Mouse (Mus musculus) hindbrain, embryonic 16.5 days (tissue): Measurements from ENCODE around the gene Best3. TPM values are rescaled to one million over a fixed set of nuclear protein-coding genes. Genes with fewer than 3 reads are reported as not detected.
A peak's percentile ranks its signal among the peaks of the same experiment; 100 is the strongest.
"Not testable (repeated sequence)": the region's sequence is repeated elsewhere in the genome, so short reads cannot be mapped to it uniquely, and the experiment has no call there.

Experiments used
- ATAC-seq: fragments of 200-750 bp; cut with Nextera tagmentation; 2 replicates; pipeline ENCODE4 v1.8.0; 2017; ENCODE audit warnings: moderate TSS enrichment, moderate library complexity
- H3K27ac ChIP-seq: fragments of 300-500 bp; sonication (generic); 2 replicates; pipeline ENCODE4 v1.5.1; 2014; ENCODE audit warnings: low read depth, mild to moderate bottlenecking, control low read depth, low read length, moderate library complexity
- H3K27me3 ChIP-seq: fragments of 300-500 bp; sonication (generic); replicated peaks from 2 replicates; pipeline ENCODE4 v1.6.1; 2014; ENCODE audit warnings: low read length; ENCODE audit not compliant: control insufficient read depth, insufficient read depth
- H3K36me3 ChIP-seq: fragments of 300-500 bp; sonication (generic); 2 replicates; pipeline ENCODE4 v1.6.1; 2014; ENCODE audit warnings: mild to moderate bottlenecking, low read length, moderate library complexity, mixed read lengths; ENCODE audit not compliant: control insufficient read depth, insufficient read depth
- H3K4me1 ChIP-seq: fragments of 300-500 bp; sonication (generic); 2 replicates; pipeline ENCODE4 v1.6.1; 2014; ENCODE audit warnings: low read depth, low read length; ENCODE audit not compliant: control insufficient read depth, insufficient read depth
- H3K4me2 ChIP-seq: fragments of 300-500 bp; sonication (generic); 2 replicates; pipeline ENCODE4 v1.6.1; 2014; ENCODE audit warnings: mild to moderate bottlenecking, low read length, control low read depth, moderate library complexity
- H3K4me3 ChIP-seq: fragments of 300-500 bp; sonication (generic); 2 replicates; pipeline ENCODE4 v1.5.1; 2014; ENCODE audit warnings: mild to moderate bottlenecking, low read length, control low read depth, moderate library complexity
- H3K9ac ChIP-seq: fragments of 300-500 bp; sonication (generic); 2 replicates; pipeline ENCODE4 v1.6.1; 2014; ENCODE audit warnings: low read depth, mild to moderate bottlenecking, control low read depth, low read length, moderate library complexity
- H3K9me3 ChIP-seq: fragments of 300-500 bp; sonication (generic); 2 replicates; pipeline ENCODE4 v1.6.1; 2014; ENCODE audit warnings: mild to moderate bottlenecking, low read length, moderate library complexity; ENCODE audit not compliant: control insufficient read depth
- WGBS: fragments of 180-500 bp; shearing (Covaris S2); extraction: QIAGEN DNeasy Blood & Tissue Kit; methylation state at CpG from one replicate; pipeline ENCODE4 v1.1.7; 2014; 5-methylcytosine and 5-hydroxymethylcytosine counted together
- polyA plus RNA-seq: library from polyadenylated mRNA; unstranded; fragments of >200 nt; fragmentation: Nextera tagmentation; extraction: Ambion mirVana; gene quantifications from 2 replicates; pipeline ENCODE4 v1.2.1, GENCODE M21; 2015

Gene Best3
- polyA plus RNA-seq, 1 experiment from 2014 or later, result 0.16 TPM

- Histone ChIP-seq H3K27ac (no peak overlapping the region), H3K4me2 (no peak overlapping the region), H3K36me3 (no peaks in the 10 kb centered on the region), H3K27me3 (no peaks in the 10 kb centered on the region), H3K4me3 (no peak overlapping the region), H3K9ac (no peak overlapping the region), H3K4me1 (no peaks in the 10 kb centered on the region), H3K9me3 (no peaks in the 10 kb centered on the region)
- 75% methylated on average over 6 of the region's 6 CpGs for WGBS
- no peak for ATAC-seq
Observed at GRCm38 (mm10) chr10:117040355-117040754, 54.2 kb downstream of the Best3 start.

DNA sequence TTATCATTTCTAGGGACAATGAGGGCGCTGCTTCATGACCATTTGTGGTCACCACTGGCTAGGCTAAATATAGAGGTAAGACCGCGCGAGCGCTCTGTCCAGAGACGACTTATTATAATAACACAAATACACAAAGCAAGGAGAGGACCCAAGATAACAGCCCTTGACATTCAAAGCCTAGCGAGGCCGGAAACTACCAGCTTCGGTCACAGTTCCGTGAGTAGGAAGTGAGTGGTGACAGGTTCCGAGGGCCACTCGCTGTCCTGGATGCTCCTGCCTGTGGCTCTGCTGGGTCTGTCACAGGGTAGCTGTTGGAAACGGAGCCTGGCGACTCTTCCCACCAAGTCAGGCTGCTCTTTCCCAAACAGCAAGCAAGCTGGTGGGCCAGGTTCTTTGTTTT lies 56.2 kb downstream of the Best3 start:
- whole genome bisulfite sequencing, result 87% methylated on average over 14 of the region's 14 CpGs
- H3K27ac ChIP-seq, result no peak overlapping the region
- H3K36me3 ChIP-seq, result no peaks in the 10 kb centered on the region
- H3K4me3 ChIP-seq, result no peak overlapping the region
- H3K9me3 ChIP-seq, result no peaks in the 10 kb centered on the region
- ATAC-seq, result no peak
- H3K9ac ChIP-seq, result no peak overlapping the region
- no peaks in the 10 kb centered on the region for H3K27me3 ChIP-seq
- H3K4me1 ChIP-seq, result no peaks in the 10 kb centered on the region; the same call in 1 of the 2 replicates
- H3K4me2 ChIP-seq, result no peak overlapping the region

DNA sequence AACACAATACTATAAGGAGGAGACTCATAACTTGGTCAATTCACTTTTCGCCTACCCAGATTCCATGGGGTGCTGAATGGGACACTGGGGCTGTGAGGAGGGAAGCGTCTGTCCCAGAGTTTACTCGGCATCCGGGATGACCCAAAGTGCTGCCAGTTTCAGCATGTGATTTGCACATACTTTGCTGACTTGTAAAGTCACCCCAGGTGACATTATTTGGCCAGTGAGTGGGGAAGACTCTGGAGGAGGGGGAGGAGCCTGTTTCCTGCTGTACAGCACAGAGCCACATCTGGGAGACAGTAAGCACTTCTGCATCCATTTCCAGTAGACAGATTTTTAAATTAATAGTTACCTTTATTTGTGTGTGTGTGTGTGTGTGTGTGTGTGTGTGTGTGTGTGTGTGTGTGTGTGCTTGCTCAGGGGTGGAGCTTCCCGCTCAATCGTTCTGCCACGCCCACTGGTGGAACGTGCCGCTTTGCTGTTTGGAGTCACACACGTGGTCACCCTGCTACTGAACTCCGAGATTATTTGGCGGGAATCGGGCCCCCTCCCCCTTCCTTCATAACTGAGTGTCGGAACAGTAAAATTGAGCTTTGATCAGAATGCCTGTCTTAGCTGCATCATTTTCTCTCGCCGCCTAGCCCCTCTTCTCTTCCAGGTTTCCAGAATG lies 57.5 kb downstream of the Best3 start:
- not testable (repeated sequence) for H3K4me1 ChIP-seq, H3K36me3 ChIP-seq, H3K9ac ChIP-seq, H3K4me3 ChIP-seq, ATAC-seq, H3K9me3 ChIP-seq, H3K27me3 ChIP-seq, H3K27ac ChIP-seq
- peak overlapping the region; percentile 23; the same call in 1 of the 2 replicates for H3K4me2 ChIP-seq
- 58% methylated on average over 15 of the region's 16 CpGs for WGBS

- Histone ChIP-seq H3K36me3 (no peaks in the 10 kb centered on the region), H3K27me3 (no peaks in the 10 kb centered on the region), H3K9ac (0 out of 2 replicates have a peak within 1 kb of the TSS, but pooled peaks have one; percentile 25), H3K27ac (no peak within 1 kb of the TSS), H3K4me1 (no peaks in the 10 kb centered on the region; the same call in 1 of the 2 replicates), H3K9me3 (no peaks in the 10 kb centered on the region), H3K4me2 (peak within 1 kb of the TSS; percentile 39), H3K4me3 (peak within 1 kb of the TSS; percentile 23)
- 45% methylated on average over 40 of the region's 40 CpGs for WGBS
- ATAC-seq, result peak; percentile 45; the same call in 1 of the 2 replicates
Observed at GRCm38 (mm10) chr10:117045175-117046056, 59.3 kb downstream of the Best3 start, which contains the start of gene Lrrc10. TSS of gene Lrrc10 (plus strand) at chr10:117045341.

DNA sequence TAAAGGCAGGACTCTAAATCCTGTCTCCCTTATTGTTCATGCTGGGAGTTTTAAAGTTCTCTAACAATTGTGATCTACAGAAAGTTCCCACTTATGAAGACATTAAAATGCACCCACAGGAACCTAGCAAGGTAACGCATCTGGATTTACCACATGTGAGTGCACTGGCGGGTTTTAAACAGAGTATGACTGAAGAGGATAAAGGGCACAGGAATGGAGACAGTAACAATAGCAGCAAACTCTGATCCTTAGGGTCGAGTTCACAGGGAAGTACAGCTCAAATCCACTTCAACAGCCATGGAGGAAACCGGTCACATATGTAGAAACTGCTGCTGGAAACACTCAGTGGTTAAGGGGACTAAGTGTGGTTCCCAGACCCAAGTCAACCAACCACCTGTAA lies 63.1 kb downstream of the Best3 start:
- H3K27ac ChIP-seq, result no peak overlapping the region
- peaks cover 31% of the 10 kb centered on the region for H3K36me3 ChIP-seq
- H3K27me3 ChIP-seq, result no peaks in the 10 kb centered on the region
- H3K4me2 ChIP-seq, result no peak overlapping the region
- no peaks in the 10 kb centered on the region for H3K9me3 ChIP-seq
- ATAC-seq, result no peak
- no peaks in the 10 kb centered on the region; the same call in 1 of the 2 replicates for H3K4me1 ChIP-seq
- H3K4me3 ChIP-seq, result no peak overlapping the region
- no peak overlapping the region for H3K9ac ChIP-seq
- WGBS, result 80% methylated on average over 4 of the region's 4 CpGs

DNA sequence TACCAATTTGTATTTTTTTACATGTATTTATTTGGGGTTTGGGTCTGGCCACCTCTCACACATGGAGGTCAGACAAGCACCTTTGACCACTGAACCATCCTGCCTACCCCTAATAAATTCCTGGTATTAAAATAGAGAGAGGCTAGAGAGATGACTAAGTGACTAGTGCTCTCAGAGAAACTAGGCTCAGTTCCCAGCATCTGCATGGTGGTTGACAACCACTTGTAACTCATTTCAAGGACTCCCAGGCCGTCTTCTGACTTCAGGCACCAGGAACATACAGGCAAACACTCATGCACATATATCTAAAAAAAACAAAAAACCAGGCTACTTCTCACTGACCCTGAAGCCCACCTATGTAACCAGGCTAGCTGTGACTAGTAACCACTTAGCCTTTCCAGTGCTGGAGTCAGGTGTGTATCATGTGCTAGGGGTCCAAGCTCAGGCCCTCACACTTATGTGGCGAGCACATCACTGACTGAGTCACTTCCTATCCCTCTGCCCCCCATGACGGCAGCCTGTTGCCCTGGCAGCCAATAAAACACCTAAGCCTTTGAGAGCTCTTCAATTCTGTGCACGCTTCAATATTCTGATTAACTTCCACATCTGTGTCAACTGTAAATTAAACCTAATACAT lies 64.0 kb downstream of the Best3 start:
- Histone ChIP-seq H3K27me3 (no peaks in the 10 kb centered on the region), H3K9ac (no peak overlapping the region), H3K9me3 (no peaks in the 10 kb centered on the region), H3K4me3 (no peak overlapping the region), H3K4me2 (no peak overlapping the region), H3K36me3 (peaks cover 38% of the 10 kb centered on the region), H3K4me1 (no peaks in the 10 kb centered on the region; the same call in 1 of the 2 replicates), H3K27ac (no peak overlapping the region)
- no peak for ATAC-seq
- WGBS, result 79% methylated on average over 4 of the region's 4 CpGs

DNA sequence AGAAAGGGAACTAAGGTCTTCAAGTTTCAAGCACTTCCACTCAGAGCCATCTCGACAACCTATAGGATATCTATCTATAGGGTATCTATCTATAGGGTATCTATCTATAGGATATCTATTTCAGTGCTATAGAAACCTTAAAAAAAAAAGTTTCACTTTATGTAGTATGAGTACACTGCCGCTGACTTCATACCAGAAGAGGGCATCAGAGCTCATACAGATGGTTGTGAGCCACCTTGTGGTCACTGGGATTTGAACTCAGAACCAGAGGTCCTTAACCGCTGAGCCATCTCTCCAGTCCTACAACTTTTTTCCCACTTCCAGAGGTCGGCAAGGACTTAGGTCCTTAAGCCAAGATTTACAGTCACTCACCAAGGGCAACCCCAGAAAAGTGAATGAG lies 69.6 kb downstream of the Best3 start:
- Histone ChIP-seq H3K27me3 (no peaks in the 10 kb centered on the region), H3K9ac (no peak overlapping the region), H3K4me2 (no peak overlapping the region), H3K4me3 (no peak overlapping the region), H3K36me3 (peaks cover 87% of the 10 kb centered on the region), H3K4me1 (peaks cover 4% of the 10 kb centered on the region), H3K27ac (no peak overlapping the region), H3K9me3 (no peaks in the 10 kb centered on the region)
- ATAC-seq, result no peak
- WGBS, result 94% methylated on average over 4 of the region's 4 CpGs

GRCm38 (mm10) chr10:117062894-117063253 lies 76.8 kb downstream of the Best3 start:
- Histone ChIP-seq H3K4me2 (peak overlapping the region; percentile 57), H3K9me3 (no peaks in the 10 kb centered on the region), H3K36me3 (peaks cover 35% of the 10 kb centered on the region), H3K27ac (no peak overlapping the region), H3K27me3 (no peaks in the 10 kb centered on the region), H3K9ac (peak overlapping the region; percentile 76), H3K4me3 (peak overlapping the region; percentile 73), H3K4me1 (peaks cover 4% of the 10 kb centered on the region)
- no peak for ATAC-seq
- 3% methylated on average over 15 of the region's 15 CpGs for WGBS
